Mouse (Mus musculus) adrenal gland, postnatal 36 days (tissue): ENCODE measurements around the gene Dscaml1. TPM values are rescaled to one million over a fixed set of nuclear protein-coding genes. Genes with fewer than 3 reads are reported as not detected.
"Not testable (repeated sequence)": the region's sequence is repeated elsewhere in the genome, so short reads cannot be mapped to it uniquely, and the experiment has no call there.

ENCODE experiments used
- DNase-seq, 2 experiments: peaks; one replicate each; pipeline ENCODE4 v3.0.0; 2021; ENCODE audit warnings: mixed read lengths in 1 of 2
- total RNA-seq, 2 experiments: library from RNA; stranded (reverse); gene quantifications; 2 replicates each; pipeline ENCODE4 v1.2.3; 2021

The Dscaml1 gene
- total RNA-seq, 2 experiments from 2014 or later: 0.50 to 1.4 TPM

- no peak for DNase-seq
Observed at GRCm38 (mm10) chr9:45693424-45694237, 267.2 kb downstream of the Dscaml1 start.

- no peak for DNase-seq
Observed at GRCm38 (mm10) chr9:45694256-45694655, 267.8 kb downstream of the Dscaml1 start.

- no peak for DNase-seq
Observed at GRCm38 (mm10) chr9:45699171-45699570, 272.7 kb downstream of the Dscaml1 start.

- DNase-seq: no peak
Observed at GRCm38 (mm10) chr9:45703236-45703635, 276.8 kb downstream of the Dscaml1 start.

GRCm38 (mm10) chr9:45704441-45704840 lies 278.0 kb downstream of the Dscaml1 start:
- DNase-seq: no peak

GRCm38 (mm10) chr9:45710300-45710699 lies 283.9 kb downstream of the Dscaml1 start:
- peak; percentile 11 to 25 for DNase-seq

GRCm38 (mm10) chr9:45715387-45715786 lies 289.0 kb downstream of the Dscaml1 start:
- no peak for DNase-seq

- DNase-seq: no peak
Observed at GRCm38 (mm10) chr9:45719997-45720396, 293.6 kb downstream of the Dscaml1 start.

GRCm38 (mm10) chr9:45731851-45732250 lies 305.4 kb downstream of the Dscaml1 start:
- no peak for DNase-seq

- DNase-seq: no peak
Observed at GRCm38 (mm10) chr9:45733246-45733645, 306.8 kb downstream of the Dscaml1 start.

- DNase-seq: peak in 1 of 2 experiments; percentile 1
Observed at GRCm38 (mm10) chr9:45739001-45739701, 312.7 kb downstream of the Dscaml1 start.

- DNase-seq: peak; percentile 75 to 80
Observed at GRCm38 (mm10) chr9:45739702-45740583, 313.5 kb downstream of the Dscaml1 start.

GRCm38 (mm10) chr9:45740584-45740980 lies 314.2 kb downstream of the Dscaml1 start:
- no peak for DNase-seq

GRCm38 (mm10) chr9:45745451-45745850 lies 319.0 kb downstream of the Dscaml1 start:
- no peak for DNase-seq

- no peak for DNase-seq
Observed at GRCm38 (mm10) chr9:45749917-45750316, 323.5 kb downstream of the Dscaml1 start.

- peak; percentile 60 for DNase-seq
Observed at GRCm38 (mm10) chr9:45754452-45755091, 328.1 kb downstream of the Dscaml1 start.

GRCm38 (mm10) chr9:45766195-45766594 lies 339.8 kb downstream of the Dscaml1 start:
- no peak for DNase-seq

- no peak for DNase-seq
Observed at GRCm38 (mm10) chr9:45767155-45767554, 340.7 kb downstream of the Dscaml1 start.

GRCm38 (mm10) chr9:45768421-45768820 lies 342.0 kb downstream of the Dscaml1 start:
- no peak for DNase-seq

GRCm38 (mm10) chr9:45769596-45769995 lies 343.2 kb downstream of the Dscaml1 start:
- DNase-seq: peak in 1 of 2 experiments; percentile 28

GRCm38 (mm10) chr9:45774088-45774487 lies 347.7 kb downstream of the Dscaml1 start:
- no peak for DNase-seq

GRCm38 (mm10) chr9:45776176-45776575 lies 349.7 kb downstream of the Dscaml1 start:
- DNase-seq: not testable (repeated sequence)
